Mouse (Mus musculus) MEL (cell line): Measurements from ENCODE around the gene Avpr1b. TPM values are rescaled to one million over a fixed set of nuclear protein-coding genes. Genes with fewer than 3 reads are reported as not detected.
A peak's percentile ranks its signal among the peaks of the same experiment; 100 is the strongest.
"Not testable (repeated sequence)": the region's sequence is repeated elsewhere in the genome, so short reads cannot be mapped to it uniquely, and the experiment has no call there.

Source experiments
- DNase-seq: peaks from one replicate; pipeline ENCODE4 v3.0.0; 2011; ENCODE audit warnings: low read depth, low spot score
- H3K27ac ChIP-seq: 2 replicates; pipeline ENCODE4 v1.5.1; 2012; ENCODE audit warnings: low read depth, mild to moderate bottlenecking, control low read depth, low read length, moderate library complexity; ENCODE audit not compliant: control insufficient read depth
- H3K27me3 ChIP-seq, 2 experiments: fragments of 150-350 bp in 1 of 2; sonication (generic) in 1 of 2; 2 replicates each; pipeline ENCODE4 v1.6.1; 2012; ENCODE audit warnings: low read length in 2 of 2, mild to moderate bottlenecking in 2 of 2, improper control_type of control experiment in 1 of 2, moderate library complexity in 1 of 2; ENCODE audit not compliant: insufficient read depth in 2 of 2, control insufficient read depth in 1 of 2
- H3K36me3 ChIP-seq, 2 experiments: 2 replicates each; pipeline ENCODE4 v1.6.1; 2012 to 2014; ENCODE audit warnings: low read length in 2 of 2, improper control_type of control experiment in 1 of 2, inconsistent platforms in 1 of 2, mild to moderate bottlenecking in 1 of 2; ENCODE audit not compliant: insufficient read depth in 2 of 2, control insufficient read depth in 1 of 2
- H3K4me1 ChIP-seq, 2 experiments: fragments of 150-350 bp in 1 of 2; sonication (generic) in 1 of 2; 2 replicates each; pipeline ENCODE4 v1.6.1; 2012; ENCODE audit warnings: low read length in 2 of 2, improper control_type of control experiment in 1 of 2, mild to moderate bottlenecking in 1 of 2; ENCODE audit not compliant: insufficient read depth in 2 of 2, control insufficient read depth in 1 of 2
- H3K4me3 ChIP-seq, 2 experiments: fragments of 150-350 bp in 1 of 2; sonication (generic) in 1 of 2; 2 replicates each; pipeline ENCODE4 v1.5.1; 2012; ENCODE audit warnings: low read depth in 2 of 2, low read length in 2 of 2, mild to moderate bottlenecking in 2 of 2, moderate library complexity in 2 of 2, control low read depth in 1 of 2, improper control_type of control experiment in 1 of 2; ENCODE audit not compliant: control insufficient read depth in 1 of 2, insufficient read depth in 1 of 2
- H3K79me2 ChIP-seq: 2 replicates; pipeline ENCODE4 v1.6.1; 2012; ENCODE audit warnings: mild to moderate bottlenecking, low read length, moderate library complexity; ENCODE audit not compliant: control insufficient read depth, poor library complexity, insufficient read depth
- H3K9ac ChIP-seq: 2 replicates; pipeline ENCODE4 v1.6.1; 2012; ENCODE audit warnings: low read depth, mild to moderate bottlenecking, control low read depth, low read length, moderate library complexity; ENCODE audit not compliant: control insufficient read depth, poor library complexity, severe bottlenecking
- H3K9me3 ChIP-seq: fragments of 150-350 bp; sonication (generic); replicated peaks from 2 replicates; pipeline ENCODE4 v1.6.1; 2012; ENCODE audit warnings: mild to moderate bottlenecking, low read length, improper control_type of control experiment, moderate library complexity; ENCODE audit not compliant: insufficient read depth
- CTCF ChIP-seq, 3 experiments: IDR thresholded peaks in 2 of 3; conservative IDR thresholded peaks in 1 of 3; 2 replicates each; pipeline ENCODE4 v1.5.1; 2011 to 2012; ENCODE audit warnings: low read length in 3 of 3, low read depth in 2 of 3, mild to moderate bottlenecking in 2 of 3, improper control_type of control experiment in 1 of 3, inconsistent platforms in 1 of 3, mixed read lengths in 1 of 3, moderate library complexity in 1 of 3; ENCODE audit not compliant: control insufficient read depth in 1 of 3, insufficient read depth in 1 of 3, poor library complexity in 1 of 3, severe bottlenecking in 1 of 3
- E2F4 ChIP-seq: IDR thresholded peaks from 2 replicates; pipeline ENCODE4 v1.6.1; 2011; ENCODE audit warnings: low read depth, low read length, improper control_type of control experiment, borderline replicate concordance
- ELF1 ChIP-seq: IDR thresholded peaks from 2 replicates; pipeline ENCODE4 v1.6.1; 2014; ENCODE audit warnings: low read depth, mild to moderate bottlenecking, inconsistent platforms, low read length, improper control_type of control experiment, moderate library complexity
- EP300 ChIP-seq, 2 experiments: IDR thresholded peaks; 2 replicates each; pipeline ENCODE4 v1.6.1; 2011; ENCODE audit warnings: improper control_type of control experiment in 2 of 2, low read length in 2 of 2, low read depth in 1 of 2, mild to moderate bottlenecking in 1 of 2
- ETS1 ChIP-seq: IDR thresholded peaks from 2 replicates; pipeline ENCODE4 v1.6.1; 2012; ENCODE audit warnings: low read depth, mild to moderate bottlenecking, inconsistent platforms, low read length, improper control_type of control experiment, moderate library complexity
- GATA1 ChIP-seq: IDR thresholded peaks from 2 replicates; pipeline ENCODE4 v1.6.1; 2011; ENCODE audit warnings: low read depth, low read length, improper control_type of control experiment
- HCFC1 ChIP-seq: IDR thresholded peaks from 2 replicates; pipeline ENCODE4 v1.6.1; 2012; ENCODE audit warnings: low read depth, mild to moderate bottlenecking, inconsistent platforms, low read length, improper control_type of control experiment, moderate library complexity
- MEF2A ChIP-seq: IDR thresholded peaks from 2 replicates; pipeline ENCODE4 v1.6.1; 2014; ENCODE audit warnings: low read depth, mild to moderate bottlenecking, inconsistent platforms, low read length, improper control_type of control experiment; ENCODE audit not compliant: poor library complexity, insufficient replicate concordance, severe bottlenecking; ENCODE audit errors: extremely low read depth
- MYB ChIP-seq: IDR thresholded peaks from 2 replicates; pipeline ENCODE4 v1.6.1; 2011; ENCODE audit warnings: mild to moderate bottlenecking, low read depth, low read length, improper control_type of control experiment
- NELFE ChIP-seq: IDR thresholded peaks from 2 replicates; pipeline ENCODE4 v1.6.1; 2011; ENCODE audit warnings: low read depth, low read length, improper control_type of control experiment
- NRF1 ChIP-seq: IDR thresholded peaks from 2 replicates; pipeline ENCODE4 v1.6.1; 2014; ENCODE audit warnings: low read depth, mild to moderate bottlenecking, inconsistent platforms, low read length, improper control_type of control experiment, moderate library complexity; ENCODE audit not compliant: poor library complexity, insufficient read depth, severe bottlenecking
- POLR2A ChIP-seq, 2 experiments: IDR thresholded peaks; 2 replicates each; pipeline ENCODE4 v1.6.1; 2011 to 2012; ENCODE audit warnings: low read length in 2 of 2, mild to moderate bottlenecking in 2 of 2, control low read depth in 1 of 2, improper control_type of control experiment in 1 of 2, low read depth in 1 of 2, moderate library complexity in 1 of 2; ENCODE audit not compliant: control insufficient read depth in 1 of 2, insufficient read depth in 1 of 2, poor library complexity in 1 of 2
- RAD21 ChIP-seq: IDR thresholded peaks from 2 replicates; pipeline ENCODE4 v1.6.1; 2011; ENCODE audit warnings: mild to moderate bottlenecking, low read depth, low read length, improper control_type of control experiment
- TAL1 ChIP-seq: IDR thresholded peaks from 2 replicates; pipeline ENCODE4 v1.6.1; 2012; ENCODE audit warnings: mild to moderate bottlenecking, inconsistent platforms, low read length, moderate library complexity, mixed read lengths
- TBP ChIP-seq: IDR thresholded peaks from 2 replicates; pipeline ENCODE4 v1.8.0; 2011; ENCODE audit warnings: low read depth, low read length, improper control_type of control experiment
- ZMIZ1 ChIP-seq: IDR thresholded peaks from 2 replicates; pipeline ENCODE4 v1.6.1; 2012; ENCODE audit warnings: low read depth, mild to moderate bottlenecking, inconsistent platforms, low read length, improper control_type of control experiment, moderate library complexity
- ZNF384 ChIP-seq: IDR thresholded peaks from 2 replicates; pipeline ENCODE4 v1.6.1; 2012; ENCODE audit warnings: low read depth, mild to moderate bottlenecking, inconsistent platforms, low read length, improper control_type of control experiment
- polyA plus RNA-seq, 2 experiments: library from polyadenylated mRNA; stranded (reverse) in 1 of 2; unstranded in 1 of 2; fragments of >175 nt in 1 of 2; fragments of >200 nt in 1 of 2; gene quantifications; 2 replicates each; pipeline versions ENCODE4 v1.2.1 to v1.2.4; 2012; ENCODE audit warnings: low replicate concordance in 2 of 2, low read depth in 1 of 2; ENCODE audit not compliant: insufficient read length in 2 of 2, insufficient read depth in 1 of 2, missing spikeins in 1 of 2
- total RNA-seq: library from RNA; depleted of rRNA; stranded (reverse); fragments of 300-350 nt; gene quantifications from 2 replicates; pipeline ENCODE4 v1.2.3, GENCODE M21; 2012

The Avpr1b gene
- total and polyA plus RNA-seq, 3 experiments: not detected

DNA sequence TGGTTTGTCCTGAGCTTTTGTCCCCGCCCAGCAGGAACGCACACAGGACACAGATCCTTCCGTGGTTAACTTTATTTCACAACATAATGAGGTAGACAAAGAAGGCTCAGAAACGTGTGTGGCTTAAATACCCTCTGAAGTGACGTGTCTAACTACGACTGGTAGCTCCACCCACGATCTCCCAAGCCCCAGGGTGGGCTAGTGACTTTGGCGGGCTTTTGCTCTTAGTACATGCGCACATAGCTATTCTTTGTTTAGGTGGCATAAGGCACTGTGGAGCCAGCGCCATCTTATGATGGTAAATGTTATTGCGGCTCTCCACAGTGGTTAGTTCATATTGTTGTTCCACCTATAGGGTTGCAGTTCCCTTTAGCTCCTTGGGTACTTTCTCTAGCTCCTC is 33.0 kb upstream of the Avpr1b start:
- Histone ChIP-seq H3K27ac (0 out of 2 replicates have a peak overlapping the region, but pooled peaks have one; percentile 29), H3K4me3 (peak overlapping the region; percentile 28 to 43; a peak in 3 of 4 replicates), H3K9ac (peak overlapping the region; percentile 78)
- peak; percentile 90 for DNase-seq
- not testable (repeated sequence) for H3K79me2 ChIP-seq, H3K9me3 ChIP-seq, H3K36me3 ChIP-seq, H3K27me3 ChIP-seq, H3K4me1 ChIP-seq
- TF ChIP-seq NRF1 (peak; percentile 63), CTCF (IDR thresholded peaks at IDR 0.05 in 2 of 3, conservative IDR thresholded peaks at IDR 0.05 in 1 of 3; ENCODE audit: control insufficient read depth in 1 of 3, insufficient read depth in 1 of 3, low read depth in 2 of 3, low read length in 3 of 3, poor library complexity in 1 of 3, severe bottlenecking in 1 of 3) (peak in 2 of 3 experiments; percentile 32 to 47; a peak in 3 of 6 replicates), POLR2A (IDR thresholded peaks at IDR 0.05; ENCODE audit: control insufficient read depth in 1 of 2, insufficient read depth in 1 of 2, low read depth in 1 of 2, low read length in 2 of 2, poor library complexity in 1 of 2) (peak in 1 of 2 experiments; percentile 63; a peak in 2 of 4 replicates), RAD21 (peak; percentile 52), TBP (peak; percentile 89), NELFE (peak; percentile 46; the same call in 1 of the 2 replicates), E2F4 (peak; percentile 96)

DNA sequence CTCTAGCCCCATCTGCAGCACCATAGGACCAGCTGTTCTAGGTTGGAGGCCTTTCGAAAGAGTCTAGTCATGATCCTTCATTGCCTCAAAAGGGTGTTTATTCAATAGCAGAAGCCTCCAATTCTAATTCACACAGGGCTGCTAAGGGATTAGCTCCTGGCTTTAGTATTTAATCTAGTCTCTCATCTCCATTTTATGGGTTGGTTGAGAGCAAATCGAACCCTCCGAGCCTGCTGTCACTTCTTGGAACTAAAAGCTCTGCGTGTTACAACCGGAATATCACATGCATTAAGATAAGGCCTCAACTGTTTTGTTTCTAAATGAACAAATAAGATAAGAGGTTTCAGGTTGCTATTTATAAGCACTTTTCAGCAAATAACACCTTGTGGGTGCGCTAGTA is 29.3 kb upstream of the Avpr1b start:
- Histone ChIP-seq H3K4me1 (no peaks in the 10 kb centered on the region; a peak in 2 of 4 replicates), H3K9me3 (no peaks in the 10 kb centered on the region), H3K4me3 (no peak overlapping the region), H3K9ac (no peak overlapping the region), H3K79me2 (no peaks in the 10 kb centered on the region; the same call in 1 of the 2 replicates), H3K27ac (no peak overlapping the region), H3K27me3 (peaks cover 2 to 11% of the 10 kb centered on the region in 2 experiments; a peak in 3 of 4 replicates), H3K36me3 (peaks cover 0 to 3% of the 10 kb centered on the region in 2 experiments; a peak in 2 of 4 replicates)
- no peak for DNase-seq
- no peak for TF ChIP-seq TBP
- TF ChIP-seq HCFC1: no peak
- TF ChIP-seq MEF2A: peak; percentile 13; the same call in 1 of the 2 replicates
- no peak for TF ChIP-seq ZMIZ1
- no peak for TF ChIP-seq POLR2A (IDR thresholded peaks at IDR 0.05; ENCODE audit: control insufficient read depth in 1 of 2, insufficient read depth in 1 of 2, low read depth in 1 of 2, low read length in 2 of 2, poor library complexity in 1 of 2)
- TF ChIP-seq EP300 (IDR thresholded peaks at IDR 0.05; ENCODE audit: low read depth in 1 of 2, low read length in 2 of 2): peak in 1 of 2 experiments; percentile 23; a peak in 1 of 4 replicates
- no peak for TF ChIP-seq ELF1
- TF ChIP-seq TAL1: no peak
- 0 out of 2 replicates have a peak, but pooled peaks have one; percentile 17 for TF ChIP-seq ETS1
- no peak for TF ChIP-seq MYB
- 0 out of 2 replicates have a peak, but pooled peaks have one; percentile 23 for TF ChIP-seq GATA1
- no peak for TF ChIP-seq ZNF384
